10 mouse cellular contexts compared by ENCODE assay signal in genomic region chr7:90067961-90068665, GRCm38 (mm10).
A peak's percentile ranks its signal among the peaks of the same experiment; 100 is the strongest.
DNase-seq lines count a peak whose midpoint lies in the region; ATAC-seq and TF ChIP-seq lines count a peak whose summit lies in the region.
"Had no signal": no experiment of that assay in that cellular context is flagged by ENCODE, and none has a peak within 500 bp of the region (broad histone marks: within the 10 kb centered on the region; RNA-seq: fewer than 3 reads in every experiment).

No protein-coding gene starts in this region.

- peak overlapping the region; percentile 10; the same call in 1 of the 2 replicates for H3K27ac ChIP-seq in heart, adult 2 months
- no peak overlapping the region for H3K27ac ChIP-seq in heart, embryonic 10.5 days
- 0 out of 2 replicates have a peak overlapping the region, but pooled peaks have one; percentile 11 for H3K27ac ChIP-seq in heart, embryonic 16.5 days (ENCODE audit: low read length)
- H3K27ac ChIP-seq: limb, embryonic 13.5 days had no signal

- no peak overlapping the region for H3K4me3 ChIP-seq in heart, adult 2 months
- no peak overlapping the region for H3K4me3 ChIP-seq in heart, embryonic 10.5 days
- no peak overlapping the region for H3K4me3 ChIP-seq in heart, embryonic 16.5 days (ENCODE audit: low read length)
- H3K4me3 ChIP-seq: limb, embryonic 13.5 days had no signal

- ATAC-seq in heart, embryonic 16.5 days (replicated peaks; ENCODE audit: extremely low read depth, insufficient read depth, low FRiP score): 0 out of 2 replicates have a peak, but pooled peaks have one; percentile 28
- peak; percentile 94 for ATAC-seq in megakaryocyte, adult 5-6 weeks (ENCODE audit: poor library complexity, severe bottlenecking)

- no peak overlapping the region for H3K9ac ChIP-seq in heart, adult 2 months (ENCODE audit: low read depth, low read length)
- no peak overlapping the region for H3K9ac ChIP-seq in heart, embryonic 16.5 days (ENCODE audit: low read length)
- H3K9ac ChIP-seq: limb, embryonic 13.5 days had no signal

- no peak overlapping the region for H3K4me2 ChIP-seq in heart, embryonic 16.5 days (ENCODE audit: low read depth, low read length)
- H3K4me2 ChIP-seq: limb, embryonic 13.5 days had no signal

- no peaks in the 10 kb centered on the region for H3K36me3 ChIP-seq in heart, adult 2 months (ENCODE audit: control insufficient read depth, insufficient read depth, low read length)
- H3K36me3 ChIP-seq in heart, embryonic 10.5 days: no peaks in the 10 kb centered on the region
- no peaks in the 10 kb centered on the region for H3K36me3 ChIP-seq in heart, embryonic 16.5 days (ENCODE audit: control insufficient read depth, insufficient read depth)
- H3K36me3 ChIP-seq: limb, embryonic 13.5 days had no signal

- no peak for TF ChIP-seq CTCF in heart, adult 2 months (IDR thresholded peaks at IDR 0.05)

- H3K79me2 ChIP-seq in heart, adult 2 months (replicated peaks; ENCODE audit: control insufficient read depth, insufficient read depth, low read length): no peaks in the 10 kb centered on the region

- DNase-seq in heart, adult 2 months: peak; percentile 49 to 54
- DNase-seq in heart, embryonic 10.5 days (ENCODE audit: low spot score): no peak
- DNase-seq in CD4-positive, CD25-positive, alpha-beta regulatory T cell, adult 2 months (ENCODE audit: low read depth, low spot score): peak; percentile 51
- no peak for DNase-seq in urinary bladder, postnatal 14 days (ENCODE audit: low spot score)
- no peak for DNase-seq in embryo, embryonic 10 days (ENCODE audit: low spot score)
- no peak for DNase-seq in spleen, postnatal 4 days (ENCODE audit: low spot score in 2 of 2)
- DNase-seq: cerebellum, adult 2 months had no signal

- no peak for TF ChIP-seq POLR2A in heart, adult 2 months (IDR thresholded peaks at IDR 0.05; ENCODE audit: insufficient read depth, low read depth, low read length)

- TF ChIP-seq EP300 in heart, adult 2 months (IDR thresholded peaks at IDR 0.05; ENCODE audit: insufficient read depth, low read depth, low read length): no peak

- H3K4me1 ChIP-seq in heart, adult 2 months (ENCODE audit: control insufficient read depth, insufficient read depth, low read length): peaks cover 3% of the 10 kb centered on the region
- 0 out of 2 replicates have a peak, but pooled peaks cover under 1% of the 10 kb centered on the region for H3K4me1 ChIP-seq in heart, embryonic 10.5 days
- peaks cover 4% of the 10 kb centered on the region; the same call in 1 of the 2 replicates for H3K4me1 ChIP-seq in heart, embryonic 16.5 days (ENCODE audit: control insufficient read depth, insufficient read depth, low read length)
- H3K4me1 ChIP-seq: limb, embryonic 13.5 days had no signal

- intact Hi-C loops in heart, adult 2 months (cut with DNase I): loop anchor here (5.0 kb wide), 1 partner anchor 36 kb away; no protein-coding TSS in a partner anchor

- H3K9me3 ChIP-seq in heart, embryonic 10.5 days: no peaks in the 10 kb centered on the region
- H3K9me3 ChIP-seq in heart, embryonic 16.5 days (replicated peaks; ENCODE audit: control insufficient read depth, low read length): no peaks in the 10 kb centered on the region
- H3K9me3 ChIP-seq: limb, embryonic 13.5 days had no signal

- no peaks in the 10 kb centered on the region for H3K27me3 ChIP-seq in heart, adult 2 months (ENCODE audit: control insufficient read depth, insufficient read depth, low read length)
- H3K27me3 ChIP-seq in heart, embryonic 10.5 days (ENCODE audit: insufficient read depth, poor library complexity, severe bottlenecking): no peaks in the 10 kb centered on the region
- no peaks in the 10 kb centered on the region for H3K27me3 ChIP-seq in heart, embryonic 16.5 days (ENCODE audit: control insufficient read depth, insufficient read depth, low read length)
- H3K27me3 ChIP-seq: limb, embryonic 13.5 days had no signal

- WGBS in heart, adult 2 months: 70% methylated on average over 3 of the region's 3 CpGs
- 79% methylated on average over 3 of the region's 3 CpGs for WGBS in heart, embryonic 10.5 days
- 74% methylated on average over 3 of the region's 3 CpGs for WGBS in heart, embryonic 16.5 days

Comparison
In these comparisons a context has a peak if more than half of its experiments do, and no peak if none do; other contexts are left out.
1. DNase-seq: peak in heart, adult 2 months (2 of 2) and CD4-positive, CD25-positive, alpha-beta regulatory T cell, adult 2 months (single experiment); none in heart, embryonic 10.5 days (single experiment), urinary bladder, postnatal 14 days (single experiment), embryo, embryonic 10 days (single experiment) and spleen, postnatal 4 days (0 of 2).